Mouse (Mus musculus): ENCODE results near the gene Plod2. TPM values are rescaled to one million over a fixed set of nuclear protein-coding genes. Genes with fewer than 3 reads are reported as not detected.

Plod2 gene
- total and polyA plus RNA-seq, 3 experiments, result not detected

DNA sequence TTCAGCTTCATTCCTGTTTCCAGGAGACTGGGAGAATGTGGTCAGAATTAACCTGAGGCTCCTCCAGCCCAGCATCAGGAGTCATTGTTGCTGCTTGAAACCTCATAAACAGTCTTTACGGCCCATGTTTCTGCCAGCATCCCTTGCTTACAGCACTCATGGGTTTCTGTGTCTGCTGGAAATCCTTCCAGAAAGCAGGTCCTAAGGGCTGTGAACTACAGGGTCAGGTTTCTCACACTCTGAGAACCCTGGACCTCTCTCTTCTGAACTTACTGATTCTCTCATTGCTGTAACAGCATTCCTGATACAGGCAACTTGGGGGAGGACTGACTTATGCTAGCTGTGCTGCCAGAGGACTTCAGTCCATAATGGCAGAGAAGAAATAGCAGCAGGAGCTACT is 22.4 kb downstream of the Plod2 start:
- H3K4me3 ChIP-seq (ENCODE audit: control insufficient read depth in 1 of 2, insufficient read depth in 1 of 2, low read depth in 2 of 2, low read length in 2 of 2), result no peak overlapping the region

DNA sequence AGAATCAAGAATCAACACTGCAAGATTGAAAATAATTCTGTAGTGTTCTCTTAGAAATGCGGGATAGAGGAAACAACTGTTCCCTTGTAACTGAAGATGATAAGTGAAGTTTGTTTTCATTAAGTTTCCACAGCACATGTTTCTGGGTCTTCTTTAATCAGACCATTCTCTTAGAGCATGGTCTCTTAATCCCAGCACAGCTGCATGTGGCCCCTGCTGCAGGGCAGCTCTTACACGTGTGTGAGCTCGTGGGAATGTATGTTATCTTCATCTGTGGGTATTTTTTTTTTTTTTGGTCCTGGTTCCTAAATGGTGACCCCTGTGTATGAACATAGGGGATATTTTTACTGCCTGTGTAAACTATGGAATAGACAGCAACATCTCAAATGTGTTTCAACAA is 24.2 kb downstream of the Plod2 start:
- Histone ChIP-seq H3K4me1 (ENCODE audit: control insufficient read depth in 1 of 2, insufficient read depth in 2 of 2, low read length in 2 of 2) (no peaks in the 10 kb centered on the region), H3K4me3 (ENCODE audit: control insufficient read depth in 1 of 2, insufficient read depth in 1 of 2, low read depth in 2 of 2, low read length in 2 of 2) (no peak overlapping the region), H3K79me2 (ENCODE audit: control insufficient read depth, insufficient read depth, low read length, poor library complexity) (no peaks in the 10 kb centered on the region), H3K9ac (ENCODE audit: control insufficient read depth, low read depth, low read length, poor library complexity, severe bottlenecking) (no peak overlapping the region), H3K9me3 (replicated peaks; ENCODE audit: insufficient read depth, low read length) (no peaks in the 10 kb centered on the region), H3K36me3 (ENCODE audit: control insufficient read depth in 1 of 2, insufficient read depth in 2 of 2, low read length in 2 of 2) (no peaks in the 10 kb centered on the region), H3K27ac (ENCODE audit: control insufficient read depth, low read depth, low read length) (no peak overlapping the region), H3K27me3 (ENCODE audit: control insufficient read depth in 1 of 2, insufficient read depth in 2 of 2, low read length in 2 of 2) (no peaks in the 10 kb centered on the region)
- no peak for DNase-seq (ENCODE audit: low read depth, low spot score)
- no peak for TF ChIP-seq ZNF384 (IDR thresholded peaks at IDR 0.05; ENCODE audit: low read depth, low read length)
- TF ChIP-seq CHD2 (IDR thresholded peaks at IDR 0.05; ENCODE audit: low read length), result no peak

More for the DNA sequence above, 22.4 kb downstream of the Plod2 start:
- no peaks in the 10 kb centered on the region for H3K79me2 ChIP-seq (ENCODE audit: control insufficient read depth, insufficient read depth, low read length, poor library complexity)
- TF ChIP-seq POLR2A (IDR thresholded peaks at IDR 0.05; ENCODE audit: control insufficient read depth in 1 of 2, insufficient read depth in 1 of 2, low read depth in 1 of 2, low read length in 2 of 2, poor library complexity in 1 of 2) (no peak), NRF1 (IDR thresholded peaks at IDR 0.05; ENCODE audit: insufficient read depth, low read depth, low read length, poor library complexity, severe bottlenecking) (no peak), EP300 (IDR thresholded peaks at IDR 0.05; ENCODE audit: low read depth in 1 of 2, low read length in 2 of 2) (no peak), MAX (IDR thresholded peaks at IDR 0.05; ENCODE audit: low read length) (no peak), MEF2A (IDR thresholded peaks at IDR 0.05; ENCODE audit: extremely low read depth, insufficient replicate concordance, low read depth, low read length, poor library complexity, severe bottlenecking) (no peak), TAL1 (IDR thresholded peaks at IDR 0.05; ENCODE audit: low read length) (no peak), KAT2A (conservative IDR thresholded peaks at IDR 0.05; ENCODE audit: low read depth, low read length) (no peak), POLR2AphosphoS2 (IDR thresholded peaks at IDR 0.05; ENCODE audit: low read length) (no peak), MYC (IDR thresholded peaks at IDR 0.05; ENCODE audit: low read depth, low read length) (no peak), GATA1 (IDR thresholded peaks at IDR 0.05; ENCODE audit: low read depth, low read length) (no peak), HCFC1 (IDR thresholded peaks at IDR 0.05; ENCODE audit: low read depth, low read length) (no peak), ETS1 (IDR thresholded peaks at IDR 0.05; ENCODE audit: low read depth, low read length) (no peak), ZKSCAN1 (IDR thresholded peaks at IDR 0.05; ENCODE audit: low read depth, low read length) (no peak), BHLHE40 (IDR thresholded peaks at IDR 0.05; ENCODE audit: borderline replicate concordance, low read depth, low read length) (no peak), ZC3H11A (IDR thresholded peaks at IDR 0.05; ENCODE audit: low read depth, low read length) (no peak), MAZ (IDR thresholded peaks at IDR 0.05; ENCODE audit: low read depth, low read length) (no peak)
- H3K27me3 ChIP-seq (ENCODE audit: control insufficient read depth in 1 of 2, insufficient read depth in 2 of 2, low read length in 2 of 2), result no peaks in the 10 kb centered on the region
- H3K4me1 ChIP-seq (ENCODE audit: control insufficient read depth in 1 of 2, insufficient read depth in 2 of 2, low read length in 2 of 2), result no peaks in the 10 kb centered on the region
- H3K27ac ChIP-seq (ENCODE audit: control insufficient read depth, low read depth, low read length), result no peak overlapping the region
- H3K36me3 ChIP-seq (ENCODE audit: control insufficient read depth in 1 of 2, insufficient read depth in 2 of 2, low read length in 2 of 2), result no peaks in the 10 kb centered on the region
- H3K9ac ChIP-seq (ENCODE audit: control insufficient read depth, low read depth, low read length, poor library complexity, severe bottlenecking), result no peak overlapping the region
- no peak for DNase-seq (ENCODE audit: low read depth, low spot score)
- H3K9me3 ChIP-seq (replicated peaks; ENCODE audit: insufficient read depth, low read length), result no peaks in the 10 kb centered on the region
